Mouse (Mus musculus): ENCODE data around the gene Rasal2. TPM values are rescaled to one million over a fixed set of nuclear protein-coding genes. Genes with fewer than 3 reads are reported as not detected.

Rasal2 gene
- polyA plus RNA-seq, 1 experiment from 2014 or later = 46.7 TPM

DNA sequence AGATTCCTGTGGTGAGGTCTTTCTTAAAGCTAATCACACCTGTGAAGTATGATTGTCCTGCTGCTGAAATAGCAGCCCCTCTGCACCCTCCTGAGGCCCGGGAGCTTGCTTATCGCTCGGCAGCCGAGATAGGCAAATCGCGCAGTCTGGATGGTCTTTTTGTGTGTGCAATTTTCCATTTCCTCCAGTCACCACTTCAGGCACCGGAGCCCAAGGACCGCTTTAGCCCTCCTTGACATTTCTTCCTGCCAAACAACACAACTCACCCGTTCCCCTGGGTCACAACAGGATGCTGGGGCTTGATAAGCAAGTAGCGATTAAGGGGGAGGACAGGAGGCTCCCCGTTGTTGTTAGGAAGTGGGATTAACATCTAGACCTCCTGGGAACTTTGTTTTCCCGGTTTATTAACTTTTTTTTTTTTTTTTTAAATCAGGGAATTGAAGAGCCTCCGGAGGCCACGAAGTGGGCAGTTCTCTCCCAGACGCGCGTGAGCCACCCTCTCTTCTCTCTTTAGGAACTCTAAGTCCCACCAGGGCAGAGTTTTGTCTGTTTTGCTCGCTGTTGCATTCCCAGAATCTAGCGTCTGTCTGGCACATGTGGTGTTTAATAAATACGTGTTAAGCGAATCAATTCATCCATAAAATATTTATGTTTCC, 37.7 kb upstream of the Rasal2 start:
- peak; percentile 18; the same call in 1 of the 2 replicates for ATAC-seq

GRCm38 (mm10) chr1:157449532-157449931, 37.1 kb upstream of the Rasal2 start:
- whole genome bisulfite sequencing = 8% methylated on average over 10 of the region's 10 CpGs
- Histone ChIP-seq H3K4me3 (ENCODE audit: low read depth, low read length) (peak overlapping the region; percentile 14; the same call in 1 of the 2 replicates), H3K4me1 (ENCODE audit: control insufficient read depth, insufficient read depth, low read length) (peaks cover 9% of the 10 kb centered on the region), H3K9me3 (replicated peaks; ENCODE audit: control insufficient read depth, low read length, poor library complexity, severe bottlenecking) (no peaks in the 10 kb centered on the region), H3K4me2 (ENCODE audit: low read length) (peak overlapping the region; percentile 53), H3K27ac (ENCODE audit: low read length) (no peak overlapping the region), H3K36me3 (ENCODE audit: control insufficient read depth, insufficient read depth, low read length) (no peaks in the 10 kb centered on the region), H3K27me3 (ENCODE audit: control insufficient read depth, insufficient read depth, low read depth, low read length) (no peaks in the 10 kb centered on the region), H3K9ac (ENCODE audit: low read depth, low read length) (peak overlapping the region; percentile 5; the same call in 1 of the 2 replicates)
- 0 out of 2 replicates have a peak, but pooled peaks have one; percentile 25 for ATAC-seq

More for the DNA sequence above, 37.7 kb upstream of the Rasal2 start:
- H3K4me1 ChIP-seq (ENCODE audit: control insufficient read depth, insufficient read depth, low read length) = peaks cover 9% of the 10 kb centered on the region
- H3K36me3 ChIP-seq (ENCODE audit: control insufficient read depth, insufficient read depth, low read length) = no peaks in the 10 kb centered on the region
- H3K9me3 ChIP-seq (replicated peaks; ENCODE audit: control insufficient read depth, low read length, poor library complexity, severe bottlenecking) = no peaks in the 10 kb centered on the region
- peak overlapping the region; percentile 53 for H3K4me2 ChIP-seq (ENCODE audit: low read length)
- 3% methylated on average over 21 of the region's 21 CpGs for WGBS
- peak overlapping the region; percentile 5; the same call in 1 of the 2 replicates for H3K9ac ChIP-seq (ENCODE audit: low read depth, low read length)
- H3K27me3 ChIP-seq (ENCODE audit: control insufficient read depth, insufficient read depth, low read depth, low read length) = no peaks in the 10 kb centered on the region
- peak overlapping the region; percentile 14 for H3K4me3 ChIP-seq (ENCODE audit: low read depth, low read length)
- H3K27ac ChIP-seq (ENCODE audit: low read length) = no peak overlapping the region

- no peak for ATAC-seq
- no peak overlapping the region for H3K4me3 ChIP-seq (ENCODE audit: low read depth, low read length)
- no peak overlapping the region for H3K4me2 ChIP-seq (ENCODE audit: low read length)
- H3K9ac ChIP-seq (ENCODE audit: low read depth, low read length) = no peak overlapping the region
- H3K4me1 ChIP-seq (ENCODE audit: control insufficient read depth, insufficient read depth, low read length) = peaks cover 11% of the 10 kb centered on the region
- H3K27me3 ChIP-seq (ENCODE audit: control insufficient read depth, insufficient read depth, low read depth, low read length) = no peaks in the 10 kb centered on the region
- no peaks in the 10 kb centered on the region for H3K9me3 ChIP-seq (replicated peaks; ENCODE audit: control insufficient read depth, low read length, poor library complexity, severe bottlenecking)
- no peaks in the 10 kb centered on the region for H3K36me3 ChIP-seq (ENCODE audit: control insufficient read depth, insufficient read depth, low read length)
- H3K27ac ChIP-seq (ENCODE audit: low read length) = no peak overlapping the region
- 72% methylated on average over 5 of the region's 5 CpGs for WGBS
Observed at GRCm38 (mm10) chr1:157448805-157449188, 36.4 kb upstream of the Rasal2 start.

GRCm38 (mm10) chr1:157448164-157448804, 35.9 kb upstream of the Rasal2 start:
- Histone ChIP-seq H3K9ac (ENCODE audit: low read depth, low read length) (no peak overlapping the region), H3K4me3 (ENCODE audit: low read depth, low read length) (no peak overlapping the region), H3K9me3 (replicated peaks; ENCODE audit: control insufficient read depth, low read length, poor library complexity, severe bottlenecking) (no peaks in the 10 kb centered on the region), H3K4me1 (ENCODE audit: control insufficient read depth, insufficient read depth, low read length) (peaks cover 16% of the 10 kb centered on the region), H3K36me3 (ENCODE audit: control insufficient read depth, insufficient read depth, low read length) (no peaks in the 10 kb centered on the region), H3K27me3 (ENCODE audit: control insufficient read depth, insufficient read depth, low read depth, low read length) (no peaks in the 10 kb centered on the region), H3K4me2 (ENCODE audit: low read length) (no peak overlapping the region), H3K27ac (ENCODE audit: low read length) (no peak overlapping the region)
- 17% methylated on average over 7 of the region's 7 CpGs for WGBS
- no peak for ATAC-seq

GRCm38 (mm10) chr1:157447142-157447541, 34.7 kb upstream of the Rasal2 start:
- H3K36me3 ChIP-seq (ENCODE audit: control insufficient read depth, insufficient read depth, low read length) = no peaks in the 10 kb centered on the region
- no peaks in the 10 kb centered on the region for H3K27me3 ChIP-seq (ENCODE audit: control insufficient read depth, insufficient read depth, low read depth, low read length)
- peaks cover 20% of the 10 kb centered on the region for H3K4me1 ChIP-seq (ENCODE audit: control insufficient read depth, insufficient read depth, low read length)
- no peaks in the 10 kb centered on the region for H3K9me3 ChIP-seq (replicated peaks; ENCODE audit: control insufficient read depth, low read length, poor library complexity, severe bottlenecking)
- H3K4me3 ChIP-seq (ENCODE audit: low read depth, low read length) = no peak overlapping the region
- 43% methylated on average over 4 of the region's 4 CpGs for WGBS
- no peak overlapping the region for H3K9ac ChIP-seq (ENCODE audit: low read depth, low read length)
- no peak overlapping the region for H3K27ac ChIP-seq (ENCODE audit: low read length)
- no peak for ATAC-seq
- no peak overlapping the region for H3K4me2 ChIP-seq (ENCODE audit: low read length)

- peaks cover 20% of the 10 kb centered on the region for H3K4me1 ChIP-seq (ENCODE audit: control insufficient read depth, insufficient read depth, low read length)
- ATAC-seq = no peak
Observed at GRCm38 (mm10) chr1:157446325-157446724, 33.9 kb upstream of the Rasal2 start.

DNA sequence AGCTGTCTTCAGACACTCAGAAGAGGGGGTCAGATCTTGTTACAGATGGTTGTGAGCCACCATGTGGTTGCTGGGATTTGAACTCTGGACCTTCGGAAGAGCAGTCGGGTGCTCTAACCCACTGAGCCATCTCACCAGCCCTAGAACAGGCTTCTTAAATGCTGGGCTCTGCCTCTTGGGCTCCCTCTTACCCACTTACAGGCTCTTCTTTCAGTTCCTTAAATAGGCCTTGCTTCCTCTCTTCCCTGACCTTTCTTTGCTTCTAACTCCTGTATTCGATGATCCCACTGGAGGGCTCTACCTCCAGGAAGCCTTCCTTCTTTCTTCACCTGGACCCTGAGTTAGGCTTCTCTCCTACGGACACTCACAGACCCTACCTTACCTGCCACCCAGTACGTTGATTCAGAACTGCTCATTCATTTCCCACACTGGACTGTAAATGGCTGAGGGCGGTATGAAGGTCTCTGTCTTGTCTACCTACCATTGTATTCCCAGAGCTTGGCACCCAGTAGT, 33.1 kb upstream of the Rasal2 start:
- no peak for ATAC-seq
- Histone ChIP-seq H3K27me3 (ENCODE audit: control insufficient read depth, insufficient read depth, low read depth, low read length) (no peaks in the 10 kb centered on the region), H3K4me1 (ENCODE audit: control insufficient read depth, insufficient read depth, low read length) (peaks cover 20% of the 10 kb centered on the region), H3K9me3 (replicated peaks; ENCODE audit: control insufficient read depth, low read length, poor library complexity, severe bottlenecking) (no peaks in the 10 kb centered on the region), H3K27ac (ENCODE audit: low read length) (no peak overlapping the region), H3K4me2 (ENCODE audit: low read length) (no peak overlapping the region), H3K9ac (ENCODE audit: low read depth, low read length) (no peak overlapping the region), H3K4me3 (ENCODE audit: low read depth, low read length) (no peak overlapping the region), H3K36me3 (ENCODE audit: control insufficient read depth, insufficient read depth, low read length) (no peaks in the 10 kb centered on the region)
- WGBS = 89% methylated on average over 6 of the region's 6 CpGs

More at GRCm38 (mm10) chr1:157446325-157446724, 33.9 kb upstream of the Rasal2 start:
- WGBS = 65% methylated on average over 7 of the region's 7 CpGs
- Histone ChIP-seq H3K4me2 (ENCODE audit: low read length) (no peak overlapping the region), H3K9me3 (replicated peaks; ENCODE audit: control insufficient read depth, low read length, poor library complexity, severe bottlenecking) (no peaks in the 10 kb centered on the region), H3K27me3 (ENCODE audit: control insufficient read depth, insufficient read depth, low read depth, low read length) (no peaks in the 10 kb centered on the region), H3K4me3 (ENCODE audit: low read depth, low read length) (no peak overlapping the region), H3K27ac (ENCODE audit: low read length) (no peak overlapping the region), H3K36me3 (ENCODE audit: control insufficient read depth, insufficient read depth, low read length) (no peaks in the 10 kb centered on the region), H3K9ac (ENCODE audit: low read depth, low read length) (no peak overlapping the region)

GRCm38 (mm10) chr1:157444632-157445300, 32.4 kb upstream of the Rasal2 start:
- no peak overlapping the region for H3K4me2 ChIP-seq (ENCODE audit: low read length)
- H3K36me3 ChIP-seq (ENCODE audit: control insufficient read depth, insufficient read depth, low read length) = no peaks in the 10 kb centered on the region
- peaks cover 17% of the 10 kb centered on the region for H3K4me1 ChIP-seq (ENCODE audit: control insufficient read depth, insufficient read depth, low read length)
- no peak overlapping the region for H3K4me3 ChIP-seq (ENCODE audit: low read depth, low read length)
- H3K9me3 ChIP-seq (replicated peaks; ENCODE audit: control insufficient read depth, low read length, poor library complexity, severe bottlenecking) = no peaks in the 10 kb centered on the region
- ATAC-seq = no peak
- H3K9ac ChIP-seq (ENCODE audit: low read depth, low read length) = no peak overlapping the region
- H3K27ac ChIP-seq (ENCODE audit: low read length) = no peak overlapping the region
- no peaks in the 10 kb centered on the region for H3K27me3 ChIP-seq (ENCODE audit: control insufficient read depth, insufficient read depth, low read depth, low read length)
- 63% methylated on average over 13 of the region's 13 CpGs for WGBS

All from midbrain, embryonic 16.5 days (tissue).